Mouse (Mus musculus) embryo, embryonic 10.5 days (tissue): Measurements from ENCODE around the gene Camk1g.

Experiments
- DNase-seq: peaks from one replicate; pipeline ENCODE4 v3.0.0-alpha.2; 2015; ENCODE audit warnings: low spot score

Gene Camk1g

GRCm38 (mm10) chr1:193370096-193370495, at the start of gene Camk1g:
Gene Camk1g (minus strand): TSS chr1:193370298.
- peak; percentile 90 for DNase-seq

- peak; percentile 63 for DNase-seq
Measured at GRCm38 (mm10) chr1:193419168-193419567, 49.1 kb upstream of the Camk1g start.

- no peak for DNase-seq
Measured at GRCm38 (mm10) chr1:193418656-193419055, 48.6 kb upstream of the Camk1g start.

- no peak for DNase-seq
Measured at GRCm38 (mm10) chr1:193414067-193414466, 44.0 kb upstream of the Camk1g start.

GRCm38 (mm10) chr1:193413368-193414000, 43.4 kb upstream of the Camk1g start:
- no peak for DNase-seq

GRCm38 (mm10) chr1:193407487-193407886, 37.4 kb upstream of the Camk1g start:
- no peak for DNase-seq

GRCm38 (mm10) chr1:193406059-193406642, 36.1 kb upstream of the Camk1g start:
- DNase-seq, result no peak

- peak; percentile 29 for DNase-seq
Measured at GRCm38 (mm10) chr1:193401695-193402094, 31.6 kb upstream of the Camk1g start.

- DNase-seq, result no peak
Measured at GRCm38 (mm10) chr1:193400348-193400747, 30.2 kb upstream of the Camk1g start.

- peak; percentile 27 for DNase-seq
Measured at GRCm38 (mm10) chr1:193398728-193399437, 28.8 kb upstream of the Camk1g start.

- no peak for DNase-seq
Measured at GRCm38 (mm10) chr1:193397109-193397508, 27.0 kb upstream of the Camk1g start.

GRCm38 (mm10) chr1:193392266-193392665, 22.2 kb upstream of the Camk1g start:
- DNase-seq, result no peak

GRCm38 (mm10) chr1:193390004-193390403, 19.9 kb upstream of the Camk1g start:
- DNase-seq, result no peak

GRCm38 (mm10) chr1:193389505-193389904, 19.4 kb upstream of the Camk1g start:
- peak; percentile 29 for DNase-seq

GRCm38 (mm10) chr1:193387241-193387640, 17.1 kb upstream of the Camk1g start:
- no peak for DNase-seq

- DNase-seq, result peak; percentile 93
Measured at GRCm38 (mm10) chr1:193386136-193386535, 16.0 kb upstream of the Camk1g start.

- DNase-seq, result peak; percentile 89
Measured at GRCm38 (mm10) chr1:193382841-193383462, 12.9 kb upstream of the Camk1g start.

GRCm38 (mm10) chr1:193382435-193382834, 12.3 kb upstream of the Camk1g start:
- DNase-seq, result peak; percentile 92

- peak; percentile 54 for DNase-seq
Measured at GRCm38 (mm10) chr1:193381597-193382404, 11.7 kb upstream of the Camk1g start.

GRCm38 (mm10) chr1:193380877-193381276, 10.8 kb upstream of the Camk1g start:
- DNase-seq, result no peak

GRCm38 (mm10) chr1:193379634-193380033, 9.5 kb upstream of the Camk1g start:
- DNase-seq, result no peak
